Mouse (Mus musculus): Measurements from ENCODE around the gene Adam11.
A peak's percentile ranks its signal among the peaks of the same experiment; 100 is the strongest.

Gene Adam11

DNA sequence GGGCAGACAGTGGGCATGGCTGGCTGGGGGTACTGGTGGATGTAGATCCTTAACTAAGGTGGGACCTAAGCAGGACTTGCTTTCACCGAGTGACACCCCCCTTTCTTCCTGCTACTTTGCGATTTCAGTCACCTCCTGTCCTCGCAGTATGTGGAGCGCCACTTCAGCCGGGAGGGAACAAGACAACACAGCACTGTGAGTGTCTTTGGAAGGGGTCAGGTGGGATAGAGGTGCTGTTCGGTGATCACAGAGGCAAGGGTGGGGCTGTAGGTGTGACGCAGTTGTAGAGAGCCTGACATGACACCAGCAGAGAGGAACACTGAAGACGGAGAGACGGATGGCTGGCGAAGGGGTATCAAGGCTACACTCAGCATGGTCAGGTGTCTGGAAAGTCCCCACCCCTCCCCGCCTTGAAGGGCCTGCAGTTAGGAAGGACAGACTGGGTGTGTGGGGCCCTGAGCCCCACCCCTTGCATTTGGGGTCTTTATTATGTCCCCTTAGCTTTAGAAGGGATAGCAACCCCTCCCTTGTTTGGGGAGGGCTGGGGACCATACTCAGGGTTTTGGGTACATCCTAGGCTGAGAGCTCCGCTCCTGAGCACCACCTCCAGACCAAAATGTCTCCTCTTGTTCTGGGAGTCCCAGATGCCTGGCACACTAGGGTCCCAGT, 8.9 kb downstream of the Adam11 start:
- TF ChIP-seq GATA4 (IDR thresholded peaks at IDR 0.05; ENCODE audit: insufficient replicate concordance, low read length) = no peak

GRCm38 (mm10) chr11:102770662-102771435, 9.6 kb downstream of the Adam11 start:
- TF ChIP-seq GATA4 (IDR thresholded peaks at IDR 0.05; ENCODE audit: insufficient replicate concordance, low read length) = no peak

GRCm38 (mm10) chr11:102771916-102772714, 10.9 kb downstream of the Adam11 start:
- TF ChIP-seq GATA4 (IDR thresholded peaks at IDR 0.05; ENCODE audit: insufficient replicate concordance, low read length) = no peak

DNA sequence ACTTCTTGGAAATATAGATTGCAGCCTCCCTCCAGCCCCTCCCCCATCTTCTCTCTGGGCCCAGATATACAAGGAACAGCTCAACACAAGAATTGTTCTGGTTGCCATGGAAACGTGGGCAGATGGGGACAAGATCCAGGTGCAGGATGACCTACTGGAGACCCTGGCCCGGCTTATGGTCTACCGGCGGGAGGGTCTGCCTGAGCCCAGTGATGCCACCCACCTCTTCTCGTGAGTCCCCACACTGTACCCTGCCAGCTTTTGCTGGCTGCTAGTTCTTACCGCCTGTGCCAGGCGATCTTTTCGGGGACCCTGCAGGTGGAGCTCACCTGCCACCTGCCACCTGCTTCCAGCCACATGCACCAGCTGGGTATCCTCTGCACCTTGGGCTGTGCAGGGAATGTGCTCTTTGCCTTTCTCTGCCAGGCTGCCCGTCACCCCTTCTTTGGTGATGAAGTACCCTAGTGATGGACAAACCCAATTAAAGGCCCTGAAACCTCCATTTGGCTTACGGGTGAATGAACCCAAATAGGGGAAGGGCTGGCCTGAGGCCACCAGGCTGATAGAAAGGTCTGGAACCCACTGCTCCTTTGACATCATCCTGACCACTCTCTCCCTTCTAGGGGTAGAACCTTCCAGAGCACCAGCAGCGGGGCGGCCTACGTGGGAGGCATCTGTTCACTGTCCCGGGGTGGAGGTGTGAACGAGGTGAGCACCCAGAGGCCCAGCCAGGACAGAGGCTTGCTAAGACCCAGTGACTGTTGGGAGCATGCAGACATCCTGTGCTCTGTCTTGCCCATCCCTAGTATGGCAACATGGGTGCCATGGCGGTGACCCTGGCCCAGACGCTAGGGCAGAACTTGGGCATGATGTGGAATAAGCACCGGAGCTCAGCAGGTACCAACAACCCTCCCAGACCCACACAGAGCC, 11.8 kb downstream of the Adam11 start:
- TF ChIP-seq GATA4 (IDR thresholded peaks at IDR 0.05; ENCODE audit: insufficient replicate concordance, low read length) = no peak

DNA sequence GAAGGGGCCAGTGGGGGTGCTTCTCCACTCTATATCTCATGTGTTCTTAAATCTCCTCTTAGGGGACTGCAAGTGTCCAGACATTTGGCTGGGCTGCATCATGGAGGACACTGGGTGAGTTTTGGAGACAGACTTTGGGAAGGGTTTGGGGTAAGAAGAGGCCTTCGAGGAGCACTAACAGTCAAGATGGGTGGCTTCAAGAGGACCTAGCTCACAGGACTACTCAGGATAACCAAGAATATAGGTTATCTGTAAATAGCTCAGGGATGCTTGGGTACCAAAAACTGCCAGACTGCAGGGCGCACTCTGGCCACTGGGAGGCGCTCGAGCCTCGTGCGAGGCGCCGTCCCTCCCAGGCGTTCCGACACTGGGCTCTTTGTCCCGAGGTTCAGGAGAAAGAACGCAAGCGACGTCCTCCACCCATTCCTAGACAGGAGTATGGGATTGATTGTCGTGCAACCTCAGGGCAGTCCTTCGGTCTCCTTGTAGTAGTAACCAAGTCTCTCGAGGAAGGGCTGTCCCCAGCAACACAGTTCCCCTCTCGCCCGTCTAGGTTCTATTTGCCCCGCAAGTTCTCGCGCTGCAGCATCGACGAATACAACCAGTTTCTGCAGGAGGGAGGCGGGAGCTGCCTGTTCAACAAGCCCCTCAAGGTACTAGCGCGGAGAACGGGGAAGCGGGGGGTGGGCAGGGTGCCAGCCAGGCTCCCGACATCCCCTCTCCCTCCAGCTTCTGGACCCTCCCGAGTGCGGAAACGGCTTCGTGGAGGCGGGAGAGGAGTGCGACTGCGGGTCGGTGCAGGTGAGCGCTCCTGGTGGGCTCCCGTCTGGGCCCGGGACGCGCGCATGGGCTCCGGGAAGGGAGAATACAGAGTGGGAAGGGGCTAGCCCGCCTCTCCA, 12.7 kb downstream of the Adam11 start:
- TF ChIP-seq GATA4 (IDR thresholded peaks at IDR 0.05; ENCODE audit: insufficient replicate concordance, low read length) = no peak

DNA sequence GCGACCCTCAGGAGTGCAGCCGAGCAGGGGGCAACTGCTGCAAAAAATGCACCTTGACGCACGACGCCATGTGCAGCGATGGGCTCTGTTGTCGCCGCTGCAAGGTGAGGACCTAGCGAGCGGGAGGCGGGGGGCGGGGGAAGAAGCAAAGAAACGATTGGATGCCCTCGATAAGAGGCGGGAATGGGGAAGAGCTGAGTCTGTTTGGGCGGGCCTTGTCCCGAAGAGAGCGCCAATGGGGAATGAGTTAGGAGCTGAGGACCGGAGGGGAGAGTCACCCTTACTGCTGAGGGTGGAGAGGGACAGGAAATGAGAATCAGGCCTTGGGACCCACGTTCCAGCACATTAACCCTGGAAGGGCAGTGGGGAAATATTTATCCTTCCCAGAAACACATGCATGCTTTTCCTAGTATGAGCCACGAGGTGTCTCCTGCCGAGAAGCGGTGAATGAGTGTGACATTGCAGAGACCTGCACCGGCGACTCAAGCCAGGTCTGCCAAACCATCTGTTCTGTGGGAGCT, 13.4 kb downstream of the Adam11 start:
- TF ChIP-seq GATA4 (IDR thresholded peaks at IDR 0.05; ENCODE audit: insufficient replicate concordance, low read length) = peak; percentile 26; the same call in 1 of the 2 replicates

GRCm38 (mm10) chr11:102777598-102777997, 16.4 kb downstream of the Adam11 start:
- TF ChIP-seq GATA4 (IDR thresholded peaks at IDR 0.05; ENCODE audit: insufficient replicate concordance, low read length) = no peak

DNA sequence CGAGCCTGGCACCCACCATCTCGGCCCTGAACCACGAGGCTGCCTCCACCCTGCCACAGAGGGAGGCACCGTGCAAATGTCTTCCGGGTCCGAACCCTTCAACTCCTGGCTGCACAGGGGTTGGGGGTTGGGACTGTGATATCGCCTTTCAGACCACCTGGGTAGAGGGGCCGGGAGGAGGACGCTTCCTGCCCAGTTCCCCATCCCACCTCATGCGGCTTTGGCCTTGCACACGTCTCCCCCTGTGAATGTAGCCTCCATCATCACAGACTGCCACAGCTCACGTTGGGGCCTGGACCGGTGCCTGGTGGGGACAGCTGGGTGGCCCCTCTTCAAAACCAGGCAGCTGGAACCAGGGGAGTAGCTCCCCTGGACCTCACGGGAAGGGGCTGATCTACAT, 16.9 kb downstream of the Adam11 start:
- TF ChIP-seq GATA4 (IDR thresholded peaks at IDR 0.05; ENCODE audit: insufficient replicate concordance, low read length) = no peak

- TF ChIP-seq GATA4 (IDR thresholded peaks at IDR 0.05; ENCODE audit: insufficient replicate concordance, low read length) = no peak
Observed at GRCm38 (mm10) chr11:102778597-102778996, 17.4 kb downstream of the Adam11 start.

- TF ChIP-seq GATA4 (IDR thresholded peaks at IDR 0.05; ENCODE audit: insufficient replicate concordance, low read length) = no peak
Observed at GRCm38 (mm10) chr11:102779081-102779638, 17.9 kb downstream of the Adam11 start.

GRCm38 (mm10) chr11:102779824-102780223, 18.6 kb downstream of the Adam11 start:
- TF ChIP-seq GATA4 (IDR thresholded peaks at IDR 0.05; ENCODE audit: insufficient replicate concordance, low read length) = no peak

DNA sequence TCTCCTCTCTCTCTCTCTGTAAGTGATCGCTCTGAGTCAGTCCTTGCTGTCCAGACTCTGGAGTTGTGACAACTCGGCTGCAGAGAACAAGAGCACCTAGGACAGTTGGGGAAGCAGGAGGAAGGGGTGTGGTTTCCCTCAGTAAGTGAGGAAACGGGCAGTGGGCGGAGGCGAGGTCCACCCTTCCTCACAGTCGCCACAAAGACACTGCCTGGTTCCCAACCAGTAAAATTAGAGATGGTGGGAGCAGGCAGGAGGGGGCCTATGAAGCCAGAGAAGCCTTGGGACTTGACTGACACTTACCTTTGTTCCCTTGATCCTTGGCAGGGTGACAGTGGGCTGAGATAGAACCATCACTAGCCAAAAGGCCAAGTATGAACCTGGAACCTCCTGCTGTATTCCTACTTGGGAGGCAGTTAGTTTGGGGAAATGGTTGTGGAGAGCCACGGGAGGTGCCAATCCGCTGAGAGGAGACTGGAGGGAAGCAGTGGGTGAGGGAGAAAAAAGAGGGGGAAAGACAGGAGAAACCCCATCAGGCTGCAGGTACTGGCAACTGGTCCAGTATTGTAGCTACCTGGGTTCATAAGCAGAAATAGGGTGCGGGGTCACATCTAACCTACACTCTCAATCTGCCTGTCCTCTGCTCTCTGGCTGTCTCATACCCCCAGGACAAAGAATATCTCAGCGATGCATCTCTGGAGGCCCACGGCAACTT, 19.2 kb downstream of the Adam11 start:
- no peak for TF ChIP-seq GATA4 (IDR thresholded peaks at IDR 0.05; ENCODE audit: insufficient replicate concordance, low read length)

GRCm38 (mm10) chr11:102780986-102781351, 19.7 kb downstream of the Adam11 start:
- no peak for TF ChIP-seq GATA4 (IDR thresholded peaks at IDR 0.05; ENCODE audit: insufficient replicate concordance, low read length)

All from liver, adult (tissue).